Mouse (Mus musculus): ENCODE results near the gene Ppm1n. TPM values are rescaled to one million over a fixed set of nuclear protein-coding genes. Genes with fewer than 3 reads are reported as not detected.
A peak's percentile ranks its signal among the peaks of the same experiment; 100 is the strongest.

Ppm1n gene
- total and polyA plus RNA-seq, 2 experiments from 2014 or later = 0.56 TPM; not detected in 1

DNA sequence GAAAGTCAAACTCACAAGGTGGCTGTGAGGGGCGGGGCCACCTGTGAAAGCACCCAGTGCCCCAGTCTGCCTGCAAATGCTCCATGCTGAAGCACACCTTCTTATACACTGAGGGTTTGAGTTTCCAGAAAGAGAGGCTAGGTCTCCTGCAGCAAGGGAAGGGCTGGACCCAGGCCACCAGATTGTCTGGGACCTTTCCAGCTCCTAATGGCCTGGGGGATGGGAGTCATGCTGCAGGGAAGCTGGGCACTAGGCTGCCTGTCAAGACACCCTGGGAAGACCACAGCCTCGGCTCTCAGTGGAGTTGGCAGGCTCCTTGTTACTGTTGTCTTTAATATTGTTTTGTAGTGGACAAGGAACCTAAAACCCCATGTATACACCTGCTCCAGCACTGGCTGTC, 43.5 kb downstream of the Ppm1n start:
- DNase-seq (ENCODE audit: low spot score) = peak; percentile 47
- 50% methylated on average over 2 of the region's 2 CpGs for whole genome bisulfite sequencing
- TF ChIP-seq CTCF (IDR thresholded peaks at IDR 0.05; ENCODE audit: low read depth) (no peak), EP300 (IDR thresholded peaks at IDR 0.05; ENCODE audit: low read depth) (no peak)
- no peak overlapping the region for H3K4me2 ChIP-seq (ENCODE audit: low read depth, low read length)
- H3K27me3 ChIP-seq (ENCODE audit: control insufficient read depth, insufficient read depth, low read length) = no peaks in the 10 kb centered on the region
- H3K9me3 ChIP-seq (replicated peaks; ENCODE audit: control insufficient read depth, low read length) = no peaks in the 10 kb centered on the region
- H3K27ac ChIP-seq (ENCODE audit: low read depth) = peak overlapping the region; percentile 81
- H3K4me1 ChIP-seq (ENCODE audit: control insufficient read depth, insufficient read depth) = peaks cover 35% of the 10 kb centered on the region
- H3K4me3 ChIP-seq (ENCODE audit: low read depth, low read length) = no peak overlapping the region
- no peaks in the 10 kb centered on the region for H3K36me3 ChIP-seq (replicated peaks; ENCODE audit: control insufficient read depth, insufficient read depth, low read length)
- peak overlapping the region; percentile 8; the same call in 1 of the 2 replicates for H3K9ac ChIP-seq (replicated peaks; ENCODE audit: low read depth, low read length)
- ATAC-seq (ENCODE audit: insufficient read depth, low read depth) = peak; percentile 12

DNA sequence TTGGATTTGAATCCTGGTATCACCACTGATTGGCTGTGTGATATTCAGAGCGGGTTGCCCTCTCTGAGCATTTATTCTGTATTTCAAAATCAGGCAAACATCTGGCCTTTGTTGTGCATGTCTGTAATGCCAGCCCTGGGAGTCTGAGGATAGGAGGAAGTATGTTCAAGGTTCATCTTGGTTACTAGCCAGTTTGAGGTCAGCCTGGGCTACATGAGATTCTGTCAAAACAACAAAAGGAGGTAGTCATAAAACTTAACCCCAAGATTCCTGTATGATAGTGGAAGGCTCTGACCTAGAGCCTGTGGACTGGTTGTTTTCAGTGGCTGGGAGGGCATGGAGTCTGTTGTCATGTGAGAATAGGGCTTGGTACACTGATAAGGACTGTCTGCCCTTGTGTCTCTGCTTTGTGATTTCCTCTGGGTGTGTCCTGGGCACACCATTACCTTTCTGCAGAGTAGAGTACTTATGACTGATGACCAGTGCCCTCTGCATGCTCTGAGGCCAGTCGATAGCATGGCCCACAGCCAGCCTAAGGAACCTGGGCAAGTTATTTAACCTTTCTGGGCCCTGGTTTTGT, 44.7 kb downstream of the Ppm1n start:
- H3K27ac ChIP-seq (ENCODE audit: low read depth) = peak overlapping the region; percentile 81

GRCm38 (mm10) chr7:19234652-19235051, 45.2 kb downstream of the Ppm1n start:
- Histone ChIP-seq H3K36me3 (replicated peaks; ENCODE audit: control insufficient read depth, insufficient read depth, low read length) (no peaks in the 10 kb centered on the region), H3K27ac (ENCODE audit: low read depth) (peak overlapping the region; percentile 81; the same call in 1 of the 2 replicates), H3K9ac (replicated peaks; ENCODE audit: low read depth, low read length) (no peak overlapping the region), H3K4me1 (ENCODE audit: control insufficient read depth, insufficient read depth) (peaks cover 38% of the 10 kb centered on the region), H3K9me3 (replicated peaks; ENCODE audit: control insufficient read depth, low read length) (no peaks in the 10 kb centered on the region), H3K27me3 (ENCODE audit: control insufficient read depth, insufficient read depth, low read length) (no peaks in the 10 kb centered on the region), H3K4me2 (ENCODE audit: low read depth, low read length) (no peak overlapping the region), H3K4me3 (ENCODE audit: low read depth, low read length) (no peak overlapping the region)
- 70% methylated on average over 5 of the region's 5 CpGs for WGBS
- no peak for TF ChIP-seq EP300 (IDR thresholded peaks at IDR 0.05; ENCODE audit: low read depth)
- no peak for TF ChIP-seq CTCF (IDR thresholded peaks at IDR 0.05; ENCODE audit: low read depth)
- ATAC-seq (ENCODE audit: insufficient read depth, low read depth) (no peak), DNase-seq (ENCODE audit: low spot score) (no peak)

More for the DNA sequence above, 44.7 kb downstream of the Ppm1n start:
- ATAC-seq (ENCODE audit: insufficient read depth, low read depth) = no peak
- no peaks in the 10 kb centered on the region for H3K9me3 ChIP-seq (replicated peaks; ENCODE audit: control insufficient read depth, low read length)
- H3K4me2 ChIP-seq (ENCODE audit: low read depth, low read length) = no peak overlapping the region
- H3K36me3 ChIP-seq (replicated peaks; ENCODE audit: control insufficient read depth, insufficient read depth, low read length) = no peaks in the 10 kb centered on the region
- H3K4me3 ChIP-seq (ENCODE audit: low read depth, low read length) = no peak overlapping the region
- no peak for TF ChIP-seq EP300 (IDR thresholded peaks at IDR 0.05; ENCODE audit: low read depth)
- TF ChIP-seq CTCF (IDR thresholded peaks at IDR 0.05; ENCODE audit: low read depth) = no peak
- 65% methylated on average over 2 of the region's 2 CpGs for WGBS
- no peak overlapping the region for H3K9ac ChIP-seq (replicated peaks; ENCODE audit: low read depth, low read length)
- no peaks in the 10 kb centered on the region for H3K27me3 ChIP-seq (ENCODE audit: control insufficient read depth, insufficient read depth, low read length)
- DNase-seq (ENCODE audit: low spot score) = no peak
- H3K4me1 ChIP-seq (ENCODE audit: control insufficient read depth, insufficient read depth) = peaks cover 35% of the 10 kb centered on the region

GRCm38 (mm10) chr7:19231849-19232248, 48.0 kb downstream of the Ppm1n start:
- DNase-seq (ENCODE audit: low spot score) (no peak), ATAC-seq (ENCODE audit: insufficient read depth, low read depth) (no peak)
- Histone ChIP-seq H3K9ac (replicated peaks; ENCODE audit: low read depth, low read length) (no peak overlapping the region), H3K4me1 (ENCODE audit: control insufficient read depth, insufficient read depth) (peaks cover 27% of the 10 kb centered on the region), H3K27ac (ENCODE audit: low read depth) (no peak overlapping the region), H3K4me3 (ENCODE audit: low read depth, low read length) (no peak overlapping the region), H3K9me3 (replicated peaks; ENCODE audit: control insufficient read depth, low read length) (no peaks in the 10 kb centered on the region), H3K36me3 (replicated peaks; ENCODE audit: control insufficient read depth, insufficient read depth, low read length) (no peaks in the 10 kb centered on the region), H3K27me3 (ENCODE audit: control insufficient read depth, insufficient read depth, low read length) (no peaks in the 10 kb centered on the region), H3K4me2 (ENCODE audit: low read depth, low read length) (no peak overlapping the region)
- 88% methylated on average over 3 of the region's 3 CpGs for WGBS
- no peak for TF ChIP-seq CTCF (IDR thresholded peaks at IDR 0.05; ENCODE audit: low read depth)
- no peak for TF ChIP-seq EP300 (IDR thresholded peaks at IDR 0.05; ENCODE audit: low read depth)

DNA sequence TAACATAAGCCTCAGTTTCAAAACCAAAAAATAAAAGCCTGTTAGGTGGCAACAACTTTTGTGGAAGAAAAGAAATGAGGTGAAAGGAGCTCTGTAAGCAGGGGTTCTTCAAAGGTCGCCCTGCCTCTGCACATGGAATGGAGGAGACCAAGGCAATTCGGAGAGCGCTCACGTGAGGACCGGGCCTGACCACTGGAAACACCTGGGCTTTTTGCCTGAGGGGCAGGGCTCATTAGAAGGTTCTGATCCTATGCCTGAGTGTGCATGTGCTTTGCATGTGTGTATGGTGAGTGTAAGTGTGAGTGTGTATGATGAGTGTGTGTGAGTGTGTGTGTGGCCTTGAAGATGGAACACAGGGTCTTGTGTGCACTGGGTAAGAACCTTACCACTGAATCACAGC, 49.0 kb downstream of the Ppm1n start:
- Histone ChIP-seq H3K4me1 (ENCODE audit: control insufficient read depth, insufficient read depth) (peaks cover 23% of the 10 kb centered on the region), H3K4me2 (ENCODE audit: low read depth, low read length) (no peak overlapping the region), H3K4me3 (ENCODE audit: low read depth, low read length) (no peak overlapping the region), H3K27ac (ENCODE audit: low read depth) (no peak overlapping the region), H3K36me3 (replicated peaks; ENCODE audit: control insufficient read depth, insufficient read depth, low read length) (peaks cover under 1% of the 10 kb centered on the region; the same call in 1 of the 2 replicates), H3K9ac (replicated peaks; ENCODE audit: low read depth, low read length) (no peak overlapping the region), H3K9me3 (replicated peaks; ENCODE audit: control insufficient read depth, low read length) (no peaks in the 10 kb centered on the region), H3K27me3 (ENCODE audit: control insufficient read depth, insufficient read depth, low read length) (no peaks in the 10 kb centered on the region)
- DNase-seq (ENCODE audit: low spot score) (no peak), ATAC-seq (ENCODE audit: insufficient read depth, low read depth) (no peak)
- WGBS = 92% methylated on average over 5 of the region's 5 CpGs
- TF ChIP-seq CTCF (IDR thresholded peaks at IDR 0.05; ENCODE audit: low read depth) = no peak
- no peak for TF ChIP-seq EP300 (IDR thresholded peaks at IDR 0.05; ENCODE audit: low read depth)
